In the genomic region with DNA sequence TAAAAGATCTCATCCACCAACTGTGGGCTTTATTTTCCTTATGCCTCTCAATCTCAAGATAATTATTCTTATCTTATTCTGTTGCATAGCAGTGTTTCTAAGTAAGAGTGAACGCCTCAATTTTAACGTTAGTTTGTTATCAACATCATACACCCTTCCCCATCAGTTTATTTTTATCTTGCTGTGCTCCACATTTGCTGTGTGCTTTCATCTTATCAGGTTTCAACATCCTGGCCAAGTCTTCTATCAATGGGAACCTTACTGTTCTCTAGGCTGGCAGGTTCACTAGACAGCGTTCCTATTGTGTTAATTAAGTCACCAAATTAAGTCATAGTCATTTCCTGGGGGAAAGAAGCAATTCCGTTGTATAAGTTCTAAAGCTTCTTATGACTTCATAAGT, we compare ENCODE assay signal across 26 mouse cellular contexts.
DNase-seq lines count a peak whose midpoint lies in the region; ATAC-seq and TF ChIP-seq lines count a peak whose summit lies in the region.
"Had no signal": no experiment of that assay in that cellular context is flagged by ENCODE, and none has a peak within 500 bp of the region (broad histone marks: within the 10 kb centered on the region; RNA-seq: fewer than 3 reads in every experiment).

No protein-coding gene starts in this region.

- H3K27ac ChIP-seq in liver, postnatal 0 days (ENCODE audit: low read depth) = no peak overlapping the region
- H3K27ac ChIP-seq in forebrain, embryonic 16.5 days (ENCODE audit: low read length) = no peak overlapping the region
- H3K27ac ChIP-seq: embryonic facial prominence, embryonic 15.5 days; forebrain, embryonic 10.5 days; heart, adult 2 months; heart, embryonic 15.5 days; hindbrain, embryonic 10.5 days; hindbrain, embryonic 14.5 days had no signal

- no peak overlapping the region for H3K9ac ChIP-seq in liver, postnatal 0 days (replicated peaks)
- H3K9ac ChIP-seq in forebrain, embryonic 16.5 days (replicated peaks; ENCODE audit: low read depth, low read length) = no peak overlapping the region
- H3K9ac ChIP-seq: embryonic facial prominence, embryonic 15.5 days; heart, embryonic 15.5 days; hindbrain, embryonic 14.5 days had no signal

- no peak for TF ChIP-seq CTCF in liver, postnatal 0 days (IDR thresholded peaks at IDR 0.05; ENCODE audit: low read depth)

- no peaks in the 10 kb centered on the region for H3K36me3 ChIP-seq in liver, postnatal 0 days (replicated peaks; ENCODE audit: insufficient read depth, low read length)
- H3K36me3 ChIP-seq in forebrain, embryonic 16.5 days (ENCODE audit: control insufficient read depth, insufficient read depth) = no peaks in the 10 kb centered on the region
- H3K36me3 ChIP-seq: embryonic facial prominence, embryonic 15.5 days; forebrain, embryonic 10.5 days; heart, embryonic 15.5 days; hindbrain, embryonic 10.5 days had no signal

- 30% methylated on average over 4 of the region's 4 CpGs for WGBS in liver, postnatal 0 days (ENCODE audit: insufficient replicate concordance)
- 68% methylated on average over 4 of the region's 4 CpGs for WGBS in forebrain, embryonic 16.5 days

- H3K4me1 ChIP-seq in liver, postnatal 0 days (ENCODE audit: insufficient read depth) = no peaks in the 10 kb centered on the region
- no peaks in the 10 kb centered on the region for H3K4me1 ChIP-seq in forebrain, embryonic 16.5 days (replicated peaks; ENCODE audit: control insufficient read depth, insufficient read depth, low read length)
- H3K4me1 ChIP-seq: embryonic facial prominence, embryonic 15.5 days; forebrain, embryonic 10.5 days; heart, embryonic 15.5 days; hindbrain, embryonic 10.5 days had no signal

- H3K4me3 ChIP-seq in liver, postnatal 0 days (ENCODE audit: low read depth, low read length) = no peak overlapping the region
- H3K4me3 ChIP-seq in forebrain, embryonic 16.5 days (replicated peaks; ENCODE audit: low read length) = no peak overlapping the region
- H3K4me3 ChIP-seq: embryonic facial prominence, embryonic 15.5 days; erythroblast, embryonic 14.5 days; forebrain, embryonic 10.5 days; heart, adult 2 months; heart, embryonic 15.5 days; hindbrain, embryonic 10.5 days had no signal

- peak; percentile 7 for DNase-seq in lung, postnatal 36 days
- no peak for DNase-seq in lung, postnatal 4 days
- DNase-seq in liver, postnatal 0 days = no peak
- DNase-seq in kidney, postnatal 14 days = no peak
- no peak for DNase-seq in adipocyte (ENCODE audit: low spot score)
- DNase-seq: adrenal gland, adult 8-10 months; adrenal gland, postnatal 36 days; B cell, adult 2 months; cerebellum, adult 2 months; cerebellum, postnatal 10 days; embryo, embryonic 11 days; heart, adult 2 months; heart, postnatal 14 days had no signal

- ATAC-seq in common myeloid progenitor, adult 5-6 weeks (replicated peaks; ENCODE audit: low read depth, poor library complexity, severe bottlenecking) = peak; percentile 81
- ATAC-seq in liver, postnatal 0 days = no peak
- ATAC-seq in forebrain, embryonic 16.5 days = no peak
- ATAC-seq: activated CD4-positive, CD25-positive, alpha-beta regulatory T cell, adult 4 months; CD4-positive, CD25-positive, alpha-beta regulatory T cell, adult 4 months; forebrain, embryonic 14.5 days; Patski had no signal

- no peaks in the 10 kb centered on the region for H3K9me3 ChIP-seq in liver, postnatal 0 days (ENCODE audit: low read length)
- H3K9me3 ChIP-seq in forebrain, embryonic 16.5 days (ENCODE audit: control insufficient read depth, low read length) = no peaks in the 10 kb centered on the region
- H3K9me3 ChIP-seq: embryonic facial prominence, embryonic 15.5 days; forebrain, embryonic 10.5 days; heart, embryonic 15.5 days; hindbrain, embryonic 10.5 days had no signal

- TF ChIP-seq EP300 in liver, postnatal 0 days (IDR thresholded peaks at IDR 0.05; ENCODE audit: low read depth) = peak; percentile 38; the same call in 1 of the 2 replicates

- no peak overlapping the region for H3K4me2 ChIP-seq in liver, postnatal 0 days (ENCODE audit: low read depth, low read length)
- no peak overlapping the region for H3K4me2 ChIP-seq in forebrain, embryonic 16.5 days (ENCODE audit: low read length)
- H3K4me2 ChIP-seq: embryonic facial prominence, embryonic 15.5 days; heart, embryonic 11.5 days; heart, embryonic 15.5 days; hindbrain, embryonic 14.5 days had no signal

- H3K27me3 ChIP-seq in liver, postnatal 0 days (ENCODE audit: insufficient read depth, low read length) = no peaks in the 10 kb centered on the region
- no peaks in the 10 kb centered on the region for H3K27me3 ChIP-seq in forebrain, embryonic 16.5 days (replicated peaks; ENCODE audit: control insufficient read depth, insufficient read depth, low read length)
- H3K27me3 ChIP-seq: embryonic facial prominence, embryonic 15.5 days; heart, embryonic 15.5 days; Patski had no signal
